Mouse (Mus musculus): ENCODE results near the gene Gm45717.

DNA sequence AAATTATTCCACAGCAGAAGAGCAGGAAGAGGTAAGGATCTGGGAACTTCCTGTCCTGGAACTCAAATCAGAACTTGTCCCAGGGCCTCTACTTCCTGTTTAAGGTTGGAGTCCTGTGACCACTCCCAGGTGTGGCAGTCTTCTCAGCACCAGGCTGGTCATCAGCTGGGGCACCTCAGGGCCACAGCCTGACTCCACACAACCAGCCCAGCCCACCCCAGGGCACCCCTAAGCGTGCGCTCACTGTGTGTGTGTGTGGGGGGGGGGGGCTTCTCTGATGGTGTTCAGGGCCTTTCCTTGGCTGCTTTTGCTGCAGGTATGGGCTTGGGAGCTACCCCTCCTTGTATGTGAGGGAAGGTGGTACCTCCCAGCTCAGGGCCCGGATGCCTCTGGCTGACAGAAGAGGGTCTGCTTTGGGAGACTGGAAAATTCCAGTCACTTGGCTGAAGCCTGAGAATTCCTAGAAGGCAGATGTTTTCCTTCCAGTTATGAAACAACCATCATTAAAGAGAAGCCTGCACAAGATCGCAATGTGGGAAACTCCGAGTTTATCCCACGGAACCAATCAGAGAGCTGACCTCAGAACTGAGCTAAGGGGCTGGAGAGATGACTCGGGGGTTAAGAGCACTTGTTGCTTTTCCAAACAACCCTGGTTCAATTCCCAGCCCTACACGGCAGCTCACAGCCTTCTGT, 15.9 kb upstream of the Gm45717 start:
- TF ChIP-seq POLR2A (IDR thresholded peaks at IDR 0.05; ENCODE audit: borderline replicate concordance, low read depth, low read length) (no peak), CTCF (IDR thresholded peaks at IDR 0.05; ENCODE audit: low read depth, low read length) (no peak)

Measured in bone marrow macrophage, adult 2 months (primary cell).